Mouse (Mus musculus) CH12.LX (cell line): Measurements from ENCODE around the gene Ppil3.

ENCODE experiments used
- BHLHE40 ChIP-seq: IDR thresholded peaks from 2 replicates; pipeline ENCODE4 v1.6.1; 2011; ENCODE audit warnings: mild to moderate bottlenecking, low read depth, low read length, improper control_type of control experiment
- CHD2 ChIP-seq: IDR thresholded peaks from 2 replicates; pipeline ENCODE4 v1.6.1; 2011; ENCODE audit warnings: low read length, improper control_type of control experiment
- CTCF ChIP-seq, 2 experiments: IDR thresholded peaks in 1 of 2; conservative IDR thresholded peaks in 1 of 2; 2 replicates each; pipeline ENCODE4 v1.5.1; 2011 to 2012; ENCODE audit warnings: low read depth in 2 of 2, low read length in 2 of 2, improper control_type of control experiment in 1 of 2, inconsistent platforms in 1 of 2, mild to moderate bottlenecking in 1 of 2, moderate library complexity in 1 of 2
- E2F4 ChIP-seq: IDR thresholded peaks from 2 replicates; pipeline ENCODE4 v1.6.1; 2011; ENCODE audit warnings: low read depth, low read length, improper control_type of control experiment; ENCODE audit not compliant: insufficient replicate concordance
- ELF1 ChIP-seq: IDR thresholded peaks from 2 replicates; pipeline ENCODE4 v1.6.1; 2014; ENCODE audit warnings: low read depth, mild to moderate bottlenecking, inconsistent platforms, low read length, improper control_type of control experiment
- EP300 ChIP-seq: IDR thresholded peaks from 2 replicates; pipeline ENCODE4 v1.6.1; 2011; ENCODE audit warnings: low read length, improper control_type of control experiment
- MXI1 ChIP-seq: IDR thresholded peaks from 2 replicates; pipeline ENCODE4 v1.6.1; 2011; ENCODE audit warnings: mild to moderate bottlenecking, low read depth, low read length, improper control_type of control experiment
- MYC ChIP-seq: IDR thresholded peaks from 2 replicates; pipeline ENCODE4 v1.6.1; 2011; ENCODE audit warnings: low read depth, mild to moderate bottlenecking, improper control_type of control experiment, low read length
- SIN3A ChIP-seq: IDR thresholded peaks from 2 replicates; pipeline ENCODE4 v1.6.1; 2012; ENCODE audit warnings: low read length, improper control_type of control experiment, inconsistent platforms
- TCF12 ChIP-seq: IDR thresholded peaks from 2 replicates; pipeline ENCODE4 v1.6.1; 2014; ENCODE audit warnings: low read depth, mild to moderate bottlenecking, inconsistent platforms, low read length, improper control_type of control experiment
- USF1 ChIP-seq: IDR thresholded peaks from 2 replicates; pipeline ENCODE4 v1.6.1; 2014; ENCODE audit warnings: low read depth, mild to moderate bottlenecking, inconsistent platforms, low read length, improper control_type of control experiment
- ZNF384 ChIP-seq: IDR thresholded peaks from 2 replicates; pipeline ENCODE4 v1.6.1; 2012; ENCODE audit warnings: low read depth, low read length, improper control_type of control experiment, inconsistent platforms

- TF ChIP-seq CTCF (conservative IDR thresholded peaks at IDR 0.05 in 1 of 2, IDR thresholded peaks at IDR 0.05 in 1 of 2; ENCODE audit: low read depth in 2 of 2, low read length in 2 of 2): no peak
- no peak for TF ChIP-seq EP300
- TF ChIP-seq ELF1: no peak
- no peak for TF ChIP-seq CHD2
- no peak for TF ChIP-seq ZNF384
- TF ChIP-seq BHLHE40: no peak
- no peak for TF ChIP-seq SIN3A
- no peak for TF ChIP-seq MYC
- TF ChIP-seq USF1: no peak
- no peak for TF ChIP-seq TCF12
- TF ChIP-seq MXI1: no peak
- no peak for TF ChIP-seq E2F4
These were observed 47.6 kb downstream of the Ppil3 start for GRCm38 (mm10) chr1:58397731-58398130.
